Mouse (Mus musculus): ENCODE results near the gene Aqp12.
A peak's percentile ranks its signal among the peaks of the same experiment; 100 is the strongest.

Aqp12 gene

GRCm38 (mm10) chr1:93014460-93014859, 8.3 kb downstream of the Aqp12 start:
- peak; percentile 52 to 84 for DNase-seq (ENCODE audit: low spot score in 2 of 2)

- DNase-seq (ENCODE audit: low spot score in 2 of 2): no peak
These were observed 9.0 kb downstream of the Aqp12 start for GRCm38 (mm10) chr1:93015136-93015535.

- DNase-seq (ENCODE audit: low spot score in 2 of 2): no peak
These were observed 12.6 kb downstream of the Aqp12 start for GRCm38 (mm10) chr1:93018716-93019115.

- DNase-seq (ENCODE audit: low spot score in 2 of 2): no peak
These were observed 14.5 kb downstream of the Aqp12 start for GRCm38 (mm10) chr1:93020602-93021001.

GRCm38 (mm10) chr1:93026600-93026999, 20.5 kb downstream of the Aqp12 start:
- DNase-seq (ENCODE audit: low spot score in 2 of 2): no peak

GRCm38 (mm10) chr1:93029387-93029786, 23.3 kb downstream of the Aqp12 start:
- DNase-seq (ENCODE audit: low spot score in 2 of 2): no peak

- no peak for DNase-seq (ENCODE audit: low spot score in 2 of 2)
These were observed 23.9 kb downstream of the Aqp12 start for GRCm38 (mm10) chr1:93030060-93030459.

GRCm38 (mm10) chr1:93031199-93031598, 25.1 kb downstream of the Aqp12 start:
- no peak for DNase-seq (ENCODE audit: low spot score in 2 of 2)

- DNase-seq (ENCODE audit: low spot score in 2 of 2): no peak
These were observed 27.9 kb downstream of the Aqp12 start for GRCm38 (mm10) chr1:93033989-93034388.

- no peak for DNase-seq (ENCODE audit: low spot score in 2 of 2)
These were observed 29.8 kb downstream of the Aqp12 start for GRCm38 (mm10) chr1:93035981-93036380.

GRCm38 (mm10) chr1:93046153-93046789, 40.1 kb downstream of the Aqp12 start:
- DNase-seq (ENCODE audit: low spot score in 2 of 2): no peak

- no peak for DNase-seq (ENCODE audit: low spot score in 2 of 2)
These were observed 43.9 kb downstream of the Aqp12 start for GRCm38 (mm10) chr1:93050071-93050470.

- no peak for DNase-seq (ENCODE audit: low spot score in 2 of 2)
These were observed 45.1 kb downstream of the Aqp12 start for GRCm38 (mm10) chr1:93051124-93051833.

All from spleen, postnatal 10 days (tissue).